Mouse (Mus musculus): ENCODE data around the gene Arel1.

- TF ChIP-seq CTCF (IDR thresholded peaks at IDR 0.05; ENCODE audit: insufficient read depth, low read length) (no peak), POLR2A (IDR thresholded peaks at IDR 0.05; ENCODE audit: borderline replicate concordance, extremely low read depth, low read depth, low read length) (no peak)
These were observed 35.4 kb downstream of the Arel1 start for GRCm38 (mm10) chr12:84935343-84935742.
